Mouse (Mus musculus): ENCODE measurements around the gene Snu13.
A peak's percentile ranks its signal among the peaks of the same experiment; 100 is the strongest.

The Snu13 gene

GRCm38 (mm10) chr15:82047080-82047883, at the start of gene Snu13:
Snu13 (minus strand) TSS chr15:82047598.
- DNase-seq (ENCODE audit: low spot score) = peak; percentile 71

- no peak for DNase-seq (ENCODE audit: low spot score)
These were observed 43.7 kb upstream of the Snu13 start for GRCm38 (mm10) chr15:82091061-82091460.

GRCm38 (mm10) chr15:82087266-82087665, 39.9 kb upstream of the Snu13 start:
- DNase-seq (ENCODE audit: low spot score) = no peak

- no peak for DNase-seq (ENCODE audit: low spot score)
These were observed 38.7 kb upstream of the Snu13 start for GRCm38 (mm10) chr15:82086131-82086530.

GRCm38 (mm10) chr15:82085606-82086005, 38.2 kb upstream of the Snu13 start:
- no peak for DNase-seq (ENCODE audit: low spot score)

GRCm38 (mm10) chr15:82081161-82081560, 33.8 kb upstream of the Snu13 start:
- peak; percentile 33 for DNase-seq (ENCODE audit: low spot score)

- DNase-seq (ENCODE audit: low spot score) = no peak
These were observed 32.5 kb upstream of the Snu13 start for GRCm38 (mm10) chr15:82079883-82080282.

- no peak for DNase-seq (ENCODE audit: low spot score)
These were observed 26.1 kb upstream of the Snu13 start for GRCm38 (mm10) chr15:82073490-82073889.

- no peak for DNase-seq (ENCODE audit: low spot score)
These were observed 24.5 kb upstream of the Snu13 start for GRCm38 (mm10) chr15:82071816-82072469.

GRCm38 (mm10) chr15:82069898-82070297, 22.5 kb upstream of the Snu13 start, which contains the start of gene Mei1:
Mei1 (plus strand) TSS chr15:82069996.
- no peak for DNase-seq (ENCODE audit: low spot score)

GRCm38 (mm10) chr15:82065511-82065910, 18.1 kb upstream of the Snu13 start:
- peak; percentile 75 for DNase-seq (ENCODE audit: low spot score)

- no peak for DNase-seq (ENCODE audit: low spot score)
These were observed 16.5 kb upstream of the Snu13 start for GRCm38 (mm10) chr15:82063909-82064308.

GRCm38 (mm10) chr15:82058719-82059201, 11.4 kb upstream of the Snu13 start, which contains the start of gene 4930407I10Rik:
4930407I10Rik (plus strand) TSS chr15:82059151.
- no peak for DNase-seq (ENCODE audit: low spot score)

- DNase-seq (ENCODE audit: low spot score) = no peak
These were observed 5.1 kb upstream of the Snu13 start for GRCm38 (mm10) chr15:82052544-82052943.

GRCm38 (mm10) chr15:82046246-82046891, 1.0 kb downstream of the Snu13 start:
- DNase-seq (ENCODE audit: low spot score) = no peak

- no peak for DNase-seq (ENCODE audit: low spot score)
These were observed 3.1 kb downstream of the Snu13 start for GRCm38 (mm10) chr15:82044166-82044784.

- DNase-seq (ENCODE audit: low spot score) = no peak
These were observed 6.7 kb downstream of the Snu13 start for GRCm38 (mm10) chr15:82040650-82041049.

- no peak for DNase-seq (ENCODE audit: low spot score)
These were observed 11.3 kb downstream of the Snu13 start for GRCm38 (mm10) chr15:82035904-82036689.

GRCm38 (mm10) chr15:82033762-82034161, 13.6 kb downstream of the Snu13 start, which contains the start of gene Desi1:
Desi1 (minus strand) TSS chr15:82033862.
- DNase-seq (ENCODE audit: low spot score) = no peak

- DNase-seq (ENCODE audit: low spot score) = no peak
These were observed 15.0 kb downstream of the Snu13 start for GRCm38 (mm10) chr15:82032386-82032785.

GRCm38 (mm10) chr15:82027726-82028125, 19.7 kb downstream of the Snu13 start:
- DNase-seq (ENCODE audit: low spot score) = no peak
